Mouse (Mus musculus): Measurements from ENCODE around the gene Psmd1. TPM values are rescaled to one million over a fixed set of nuclear protein-coding genes. Genes with fewer than 3 reads are reported as not detected.
A peak's percentile ranks its signal among the peaks of the same experiment; 100 is the strongest.

Gene Psmd1
- total RNA-seq, 2 experiments from 2014 or later = 114 to 115 TPM

- DNase-seq (ENCODE audit: low spot score in 2 of 2) = peak; percentile 95 to 97
Measured at GRCm38 (mm10) chr1:86058856-86059769, 5.1 kb upstream of the Psmd1 start.

GRCm38 (mm10) chr1:86062523-86062922, 1.7 kb upstream of the Psmd1 start:
- DNase-seq (ENCODE audit: low spot score in 2 of 2) = no peak

- no peak for DNase-seq (ENCODE audit: low spot score in 2 of 2)
Measured at GRCm38 (mm10) chr1:86076565-86076964, 12.4 kb downstream of the Psmd1 start.

- DNase-seq (ENCODE audit: low spot score in 2 of 2) = no peak
Measured at GRCm38 (mm10) chr1:86094413-86094812, 30.2 kb downstream of the Psmd1 start.

GRCm38 (mm10) chr1:86105054-86105453, 40.9 kb downstream of the Psmd1 start:
- DNase-seq (ENCODE audit: low spot score in 2 of 2) = no peak

- DNase-seq (ENCODE audit: low spot score in 2 of 2) = peak; percentile 28 to 47
Measured at GRCm38 (mm10) chr1:86111779-86112178, 47.6 kb downstream of the Psmd1 start, which contains the start of gene Htr2b. TSS of gene Htr2b (minus strand) at chr1:86111970.

GRCm38 (mm10) chr1:86114141-86114540, 50.0 kb downstream of the Psmd1 start:
- no peak for DNase-seq (ENCODE audit: low spot score in 2 of 2)

GRCm38 (mm10) chr1:86119549-86119948, 55.4 kb downstream of the Psmd1 start:
- DNase-seq (ENCODE audit: low spot score in 2 of 2) = no peak

GRCm38 (mm10) chr1:86126036-86126435, 61.8 kb downstream of the Psmd1 start:
- DNase-seq (ENCODE audit: low spot score in 2 of 2) = no peak

GRCm38 (mm10) chr1:86133337-86133736, 69.2 kb downstream of the Psmd1 start, which contains the start of gene Gm21972:
TSS of gene Gm21972 (plus strand) at chr1:86133637.
- no peak for DNase-seq (ENCODE audit: low spot score in 2 of 2)

- no peak for DNase-seq (ENCODE audit: low spot score in 2 of 2)
Measured at GRCm38 (mm10) chr1:86135315-86135714, 71.1 kb downstream of the Psmd1 start.

GRCm38 (mm10) chr1:86141081-86141480, 76.9 kb downstream of the Psmd1 start:
- no peak for DNase-seq (ENCODE audit: low spot score in 2 of 2)

- no peak for DNase-seq (ENCODE audit: low spot score in 2 of 2)
Measured at GRCm38 (mm10) chr1:86143165-86143564, 79.0 kb downstream of the Psmd1 start.

- peak in 1 of 2 experiments; percentile 15 for DNase-seq (ENCODE audit: low spot score in 2 of 2)
Measured at GRCm38 (mm10) chr1:86144001-86144944, 80.1 kb downstream of the Psmd1 start.

GRCm38 (mm10) chr1:86146293-86146692, 82.1 kb downstream of the Psmd1 start:
- DNase-seq (ENCODE audit: low spot score in 2 of 2) = no peak

GRCm38 (mm10) chr1:86147557-86147956, 83.4 kb downstream of the Psmd1 start:
- DNase-seq (ENCODE audit: low spot score in 2 of 2) = no peak

GRCm38 (mm10) chr1:86148161-86148560, 84.0 kb downstream of the Psmd1 start:
- DNase-seq (ENCODE audit: low spot score in 2 of 2) = no peak

- no peak for DNase-seq (ENCODE audit: low spot score in 2 of 2)
Measured at GRCm38 (mm10) chr1:86150929-86151328, 86.7 kb downstream of the Psmd1 start.

- DNase-seq (ENCODE audit: low spot score in 2 of 2) = no peak
Measured at GRCm38 (mm10) chr1:86151376-86151775, 87.2 kb downstream of the Psmd1 start.

GRCm38 (mm10) chr1:86152618-86153017, 88.4 kb downstream of the Psmd1 start:
- DNase-seq (ENCODE audit: low spot score in 2 of 2) = no peak

GRCm38 (mm10) chr1:86154133-86154823, 90.1 kb downstream of the Psmd1 start, which contains the start of gene Armc9:
TSS of gene Armc9 (plus strand) at chr1:86154780.
- DNase-seq (ENCODE audit: low spot score in 2 of 2) = peak; percentile 97 to 98

All from left cerebral cortex, adult 18-20 months (tissue).